22 mouse cellular contexts compared by ENCODE assay signal in genomic region chr12:69455566-69455965, GRCm38 (mm10).
DNase-seq lines count a peak whose midpoint lies in the region; ATAC-seq and TF ChIP-seq lines count a peak whose summit lies in the region.
"Had no signal": no experiment of that assay in that cellular context is flagged by ENCODE, and none has a peak within 500 bp of the region (broad histone marks: within the 10 kb centered on the region; RNA-seq: fewer than 3 reads in every experiment).

No protein-coding gene starts in this region.

- 68% methylated on average over 5 of the region's 5 CpGs for WGBS in forebrain, embryonic 15.5 days
- WGBS in forebrain, embryonic 13.5 days = 74% methylated on average over 5 of the region's 5 CpGs

- TF ChIP-seq EP300 in CH12.LX (IDR thresholded peaks at IDR 0.05; ENCODE audit: low read length) = peak; percentile 36; the same call in 1 of the 2 replicates

- DNase-seq in layer of hippocampus, adult 9-11 months = peak; percentile 45
- no peak for DNase-seq in layer of hippocampus, adult 8-10 months (ENCODE audit: low spot score in 2 of 2)
- DNase-seq in CH12.LX (ENCODE audit: extremely low read depth) = no peak
- no peak for DNase-seq in kidney, adult 18-20 months
- DNase-seq in thymus, postnatal 14 days = no peak
- DNase-seq: adrenal gland, postnatal 14 days; cerebellum, adult 2 months; cerebellum, postnatal 36 days; gastrocnemius, postnatal 10 days; heart, postnatal 10 days; kidney, adult 8-10 months; kidney, postnatal 25 days; right cerebral cortex, postnatal 25 days; thymus, adult 2 months had no signal

- TF ChIP-seq POLR2A in CH12.LX (IDR thresholded peaks at IDR 0.05; ENCODE audit: low read depth, low read length) = no peak
- TF ChIP-seq POLR2A in embryonic fibroblast, embryonic 13.5 days (IDR thresholded peaks at IDR 0.05; ENCODE audit: low read depth, low read length) = no peak

- TF ChIP-seq CTCF in CH12.LX (conservative IDR thresholded peaks at IDR 0.05 in 1 of 2, IDR thresholded peaks at IDR 0.05 in 1 of 2; ENCODE audit: low read depth in 2 of 2, low read length in 2 of 2) = no peak
- TF ChIP-seq CTCF in embryonic fibroblast, embryonic 13.5 days (IDR thresholded peaks at IDR 0.05; ENCODE audit: borderline replicate concordance, insufficient read depth, low read length) = no peak

- TF ChIP-seq RAD21 in CH12.LX (IDR thresholded peaks at IDR 0.05; ENCODE audit: low read depth, low read length) = no peak

- no peaks in the 10 kb centered on the region for H3K79me2 ChIP-seq in CH12.LX (replicated peaks; ENCODE audit: control insufficient read depth, extremely low read depth, insufficient read depth, poor library complexity, severe bottlenecking)

- in situ Hi-C loops in CH12.LX (cut with MboI; ENCODE audit: low pct_ligation_motif_present, low pct_unique_long_range_greater_than_20kb, low sequenced_read_pairs) = loop anchor here (5.0 kb wide), 1 partner anchor 38 kb away; no protein-coding TSS in a partner anchor

- H3K9ac ChIP-seq in forebrain, embryonic 15.5 days (replicated peaks) = no peak overlapping the region
- H3K9ac ChIP-seq in forebrain, embryonic 13.5 days = no peak overlapping the region
- H3K9ac ChIP-seq in CH12.LX (ENCODE audit: insufficient read depth, low read depth) = no peak overlapping the region
- H3K9ac ChIP-seq: limb, embryonic 15.5 days had no signal

- H3K27me3 ChIP-seq in forebrain, embryonic 15.5 days = no peaks in the 10 kb centered on the region
- H3K27me3 ChIP-seq in forebrain, embryonic 13.5 days = no peaks in the 10 kb centered on the region
- no peaks in the 10 kb centered on the region for H3K27me3 ChIP-seq in CH12.LX (replicated peaks)
- H3K27me3 ChIP-seq: limb, embryonic 15.5 days had no signal

- dilution Hi-C loops in CH12.LX (cut with MboI; ENCODE audit: extremely low pct_ligation_motif_present, extremely low pct_unique_long_range_greater_than_20kb, low sequenced_read_pairs) = no loop called here

- H3K27ac ChIP-seq in forebrain, embryonic 15.5 days (replicated peaks) = peak overlapping the region; percentile 76
- no peak overlapping the region for H3K27ac ChIP-seq in forebrain, embryonic 13.5 days
- H3K27ac ChIP-seq in CH12.LX (ENCODE audit: insufficient read depth, low read depth) = no peak overlapping the region
- peak overlapping the region; percentile 85 for H3K27ac ChIP-seq in embryonic fibroblast, embryonic 13.5 days (ENCODE audit: insufficient read depth, low read length)

- ATAC-seq in forebrain, embryonic 15.5 days (replicated peaks) = no peak
- ATAC-seq in forebrain, embryonic 13.5 days = no peak
- ATAC-seq: CD4-positive, CD25-positive, alpha-beta regulatory T cell, adult 4 months; inflammation-experienced regulatory T-cells, adult 6 months; midbrain, embryonic 16.5 days had no signal

- peaks cover 8% of the 10 kb centered on the region; the same call in 1 of the 2 replicates for H3K4me1 ChIP-seq in forebrain, embryonic 15.5 days
- no peaks in the 10 kb centered on the region for H3K4me1 ChIP-seq in forebrain, embryonic 13.5 days
- H3K4me1 ChIP-seq in CH12.LX (ENCODE audit: control insufficient read depth in 1 of 2, insufficient read depth in 2 of 2) = peaks cover 21 to 53% of the 10 kb centered on the region in 2 experiments
- H3K4me1 ChIP-seq in embryonic fibroblast, embryonic 13.5 days (ENCODE audit: control insufficient read depth, insufficient read depth, low read length) = peaks cover 17% of the 10 kb centered on the region

- no peaks in the 10 kb centered on the region for H3K36me3 ChIP-seq in forebrain, embryonic 15.5 days
- H3K36me3 ChIP-seq in forebrain, embryonic 13.5 days (ENCODE audit: poor library complexity, severe bottlenecking) = no peaks in the 10 kb centered on the region
- no peaks in the 10 kb centered on the region for H3K36me3 ChIP-seq in CH12.LX (replicated peaks in 1 of 2; ENCODE audit: control insufficient read depth in 1 of 2, insufficient read depth in 1 of 2, low read length in 1 of 2)
- H3K36me3 ChIP-seq: G1E; limb, embryonic 15.5 days had no signal

- no peaks in the 10 kb centered on the region for H3K9me3 ChIP-seq in forebrain, embryonic 15.5 days
- no peaks in the 10 kb centered on the region for H3K9me3 ChIP-seq in forebrain, embryonic 13.5 days (replicated peaks)
- H3K9me3 ChIP-seq in CH12.LX (replicated peaks; ENCODE audit: low read length) = peaks cover 9% of the 10 kb centered on the region
- H3K9me3 ChIP-seq: G1E; limb, embryonic 15.5 days had no signal

- no peak overlapping the region for H3K4me2 ChIP-seq in forebrain, embryonic 15.5 days (replicated peaks)
- no peak overlapping the region for H3K4me2 ChIP-seq in forebrain, embryonic 13.5 days
- no peak overlapping the region for H3K4me2 ChIP-seq in CH12.LX (ENCODE audit: insufficient read depth, low read depth, poor library complexity, severe bottlenecking)
- H3K4me2 ChIP-seq: limb, embryonic 15.5 days had no signal

- H3K4me3 ChIP-seq in forebrain, embryonic 15.5 days = no peak overlapping the region
- no peak overlapping the region for H3K4me3 ChIP-seq in forebrain, embryonic 13.5 days
- no peak overlapping the region for H3K4me3 ChIP-seq in CH12.LX (replicated peaks in 1 of 3; ENCODE audit: low read depth in 2 of 3, low read length in 2 of 3, poor library complexity in 1 of 3)
- no peak overlapping the region for H3K4me3 ChIP-seq in embryonic fibroblast, embryonic 13.5 days (ENCODE audit: insufficient read depth, low read length)
- H3K4me3 ChIP-seq: limb, embryonic 15.5 days had no signal

TF ChIP-seq in CH12.LX, 34 proteins besides CTCF, POLR2A, EP300 and RAD21:
- TF ChIP-seq IRF4 (IDR thresholded peaks at IDR 0.05; ENCODE audit: low read depth, low read length) (peak; percentile 39; the same call in 1 of the 2 replicates), ZC3H11A (IDR thresholded peaks at IDR 0.05; ENCODE audit: low read depth, low read length) (no peak)

Comparison
In these comparisons a context has a peak if more than half of its experiments do, and no peak if none do; other contexts are left out.
1. H3K27ac ChIP-seq: peak in forebrain, embryonic 15.5 days (single experiment) and embryonic fibroblast, embryonic 13.5 days (single experiment); none in forebrain, embryonic 13.5 days (single experiment) and CH12.LX (single experiment).